Mouse (Mus musculus) lung, postnatal 25 days (tissue): Measurements from ENCODE around the gene Pms1.
"Not testable (repeated sequence)": the region's sequence is repeated elsewhere in the genome, so short reads cannot be mapped to it uniquely, and the experiment has no call there.

ENCODE experiments used
- DNase-seq: peaks from one replicate; pipeline ENCODE4 v3.0.0; 2022; ENCODE audit warnings: low spot score

Gene Pms1

DNA sequence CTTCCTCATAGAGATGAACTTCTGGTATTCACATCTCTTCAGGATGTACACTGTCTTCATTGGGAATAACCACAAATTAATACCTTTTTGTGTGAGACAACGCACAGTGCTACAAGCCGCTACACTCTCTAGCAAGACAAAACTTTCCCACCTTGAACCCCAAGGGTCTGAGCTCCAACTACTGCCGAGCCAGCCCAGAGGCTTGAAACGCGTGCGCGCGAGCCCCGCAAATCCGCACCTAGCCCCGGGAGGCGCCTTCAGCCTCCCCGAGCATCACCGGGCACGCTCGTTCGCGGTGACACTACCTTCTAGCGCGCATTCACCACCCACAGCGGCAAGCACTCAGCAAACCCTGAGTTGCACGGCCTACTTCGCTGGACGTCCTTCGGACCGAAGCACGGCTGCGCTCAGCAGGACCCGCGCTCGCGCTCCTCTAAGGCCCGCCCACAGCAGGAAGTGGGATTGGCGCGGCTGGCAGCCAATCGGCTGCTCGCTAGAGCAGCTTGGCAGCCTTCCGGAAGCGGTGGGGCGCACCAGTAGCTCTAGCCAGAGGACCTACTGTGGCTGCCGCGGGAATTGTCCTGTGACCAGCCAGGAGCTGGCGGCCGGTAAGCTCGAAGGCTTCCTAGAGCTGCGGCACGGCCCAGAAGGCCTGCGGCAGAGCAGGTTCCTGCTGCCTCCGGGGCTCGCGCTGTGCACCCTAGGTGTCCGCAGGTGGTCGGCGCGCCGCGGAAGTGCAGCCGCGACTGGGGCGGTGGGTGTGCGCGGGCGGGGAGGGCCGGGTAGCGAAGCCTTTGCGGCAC lies at the start of gene Pms1, which contains the start of the genes Ormdl1 and Gm28778:
Pms1 (minus strand) TSS at position 438 of the 803 bp plus-strand sequence.
Ormdl1 (plus strand) TSS at position 515 of the 803 bp plus-strand sequence.
Gm28778 (plus strand) TSS at position 531 of the 803 bp plus-strand sequence.
- DNase-seq = peak; percentile 95

DNA sequence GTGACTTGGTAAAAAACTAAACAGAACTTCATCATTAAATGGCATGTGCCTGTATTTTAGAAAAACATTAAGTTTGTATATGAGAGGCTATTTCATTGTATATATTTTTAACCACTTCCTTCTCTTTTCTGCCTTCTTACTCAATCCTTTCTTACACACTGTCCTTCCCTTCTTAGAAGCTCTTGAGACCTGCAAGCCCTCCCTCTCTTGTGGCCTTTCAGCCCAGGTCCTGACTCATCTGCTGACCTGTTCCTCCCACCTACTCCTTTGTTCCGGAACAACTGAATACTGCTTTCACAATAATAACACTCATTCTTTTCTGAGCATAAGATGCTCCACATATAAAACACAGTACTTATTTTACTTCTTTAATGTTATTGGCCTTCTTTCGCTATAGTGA lies 44.3 kb upstream of the Pms1 start:
- no peak for DNase-seq

DNA sequence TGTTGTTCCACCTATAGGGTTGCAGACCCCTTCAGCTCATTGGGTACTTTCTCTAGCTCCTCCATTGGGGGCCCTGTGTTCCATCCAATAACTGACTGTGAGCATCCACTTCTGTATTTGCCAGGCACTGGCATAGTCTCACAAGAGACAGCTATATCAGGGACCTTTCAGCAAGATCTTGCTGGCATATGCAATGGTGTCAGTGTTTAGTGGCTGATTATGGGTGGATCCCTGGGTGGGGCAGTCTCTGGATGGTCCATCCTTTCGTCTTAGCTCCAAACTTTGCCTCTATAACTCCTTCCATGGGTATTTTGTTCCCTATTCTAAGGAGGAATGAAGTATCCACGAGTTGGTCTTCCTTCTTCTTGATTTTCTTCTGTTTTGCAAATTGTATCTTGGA lies 40.6 kb upstream of the Pms1 start:
- not testable (repeated sequence) for DNase-seq

DNA sequence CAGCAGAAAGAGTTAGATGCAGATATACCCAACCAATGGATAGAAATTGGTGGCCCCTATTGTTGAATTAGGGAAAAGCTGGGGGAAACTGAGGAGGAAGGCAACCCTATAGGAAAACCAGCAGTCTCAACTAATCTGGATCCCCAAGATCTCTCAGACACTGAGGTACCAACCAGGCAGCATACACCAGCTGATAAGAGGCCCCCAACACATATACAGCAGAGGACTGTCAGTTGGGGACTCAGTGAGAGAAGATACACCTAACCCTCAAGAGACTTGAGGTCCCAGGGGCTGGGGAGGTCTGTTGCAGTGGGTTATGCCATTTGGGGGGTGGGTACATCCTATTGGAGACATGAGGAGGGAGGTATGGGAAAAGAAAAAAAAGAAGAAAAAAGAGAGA lies 38.6 kb upstream of the Pms1 start:
- no peak for DNase-seq

DNA sequence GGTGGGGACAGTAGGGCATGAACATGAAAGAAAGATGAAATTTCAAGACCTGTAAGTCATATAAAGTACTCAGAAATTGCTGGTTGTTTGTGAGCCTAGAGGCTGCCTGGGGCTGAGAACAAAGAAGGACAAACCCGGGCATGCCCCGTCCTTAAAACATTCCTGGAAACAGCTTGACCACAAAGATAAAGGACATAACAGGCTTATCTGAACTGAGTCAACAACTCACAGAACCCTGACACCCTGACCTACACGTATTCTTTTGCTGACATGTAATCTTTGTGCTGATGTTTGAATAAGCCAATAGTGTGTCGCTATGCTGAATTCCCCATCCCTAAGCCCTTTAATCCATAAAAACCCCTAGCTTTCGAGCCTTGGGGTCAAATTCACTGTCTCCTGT lies 36.7 kb upstream of the Pms1 start:
- not testable (repeated sequence) for DNase-seq

DNA sequence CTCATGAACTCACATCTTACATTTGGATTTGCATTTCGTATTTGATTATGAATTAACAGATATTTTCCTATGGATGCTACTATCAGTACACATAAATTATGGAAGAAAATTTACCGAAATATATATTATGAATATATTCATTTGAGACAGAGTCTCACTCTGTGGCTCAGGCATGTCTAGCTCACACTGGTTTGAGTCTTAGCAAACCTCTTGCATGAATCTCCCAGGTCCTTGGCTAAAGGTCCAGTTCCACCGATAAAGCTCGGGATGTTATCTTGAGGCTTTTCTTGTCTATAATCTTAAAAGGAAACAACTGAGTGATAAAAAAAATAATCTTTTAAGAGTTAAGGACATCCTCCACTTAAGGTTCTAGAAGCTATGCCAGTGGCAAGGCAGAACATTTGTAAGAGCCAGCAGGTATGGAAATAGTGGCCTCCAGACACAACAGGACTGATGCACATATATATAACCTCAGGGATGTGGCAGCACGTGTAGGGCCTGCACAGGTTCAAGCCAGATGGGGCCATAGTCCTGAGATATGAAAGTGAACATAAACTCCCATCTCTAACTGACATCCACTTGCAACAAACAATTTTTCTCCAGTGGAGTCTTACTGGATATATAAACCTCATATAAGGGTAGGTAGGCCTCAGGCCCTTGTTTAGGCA lies 28.1 kb upstream of the Pms1 start:
- no peak for DNase-seq

DNA sequence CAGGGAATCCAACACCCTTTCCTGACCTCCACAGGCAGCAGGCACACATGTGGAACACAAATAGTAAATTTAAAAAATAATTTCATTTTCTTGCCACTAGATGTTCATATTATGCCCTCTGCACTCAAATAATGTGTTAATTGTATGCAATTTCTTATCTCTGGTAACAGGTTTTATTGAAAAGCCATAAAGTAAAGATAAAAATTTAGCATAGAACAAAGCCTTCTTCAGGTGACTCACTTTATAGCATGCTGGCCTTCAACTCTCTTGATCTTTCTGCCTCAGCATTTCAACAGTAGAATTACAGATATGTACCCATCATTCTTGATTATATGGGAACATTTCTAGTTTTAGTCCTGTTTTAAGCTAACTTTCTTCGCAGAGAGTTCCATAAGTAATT lies 27.5 kb upstream of the Pms1 start:
- DNase-seq = no peak

DNA sequence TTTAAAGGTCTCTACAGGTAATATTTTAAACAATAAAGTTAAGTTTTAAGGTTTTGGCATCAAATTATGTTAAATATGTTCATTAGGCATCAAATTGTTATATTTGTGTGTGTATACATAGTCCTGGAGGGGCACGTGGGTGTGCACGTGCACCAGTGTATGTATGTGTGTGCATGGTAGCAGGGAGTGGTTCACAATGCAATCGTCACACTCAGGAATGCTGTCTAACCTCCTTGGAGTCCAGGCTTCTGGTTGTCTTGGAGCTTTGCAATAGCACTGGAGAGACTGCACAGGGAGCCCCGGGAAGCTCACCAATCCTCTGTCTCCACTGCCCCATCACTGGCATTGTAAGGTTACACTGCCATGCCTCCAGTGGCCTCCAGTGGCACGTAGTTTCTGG lies 26.4 kb upstream of the Pms1 start:
- no peak for DNase-seq

DNA sequence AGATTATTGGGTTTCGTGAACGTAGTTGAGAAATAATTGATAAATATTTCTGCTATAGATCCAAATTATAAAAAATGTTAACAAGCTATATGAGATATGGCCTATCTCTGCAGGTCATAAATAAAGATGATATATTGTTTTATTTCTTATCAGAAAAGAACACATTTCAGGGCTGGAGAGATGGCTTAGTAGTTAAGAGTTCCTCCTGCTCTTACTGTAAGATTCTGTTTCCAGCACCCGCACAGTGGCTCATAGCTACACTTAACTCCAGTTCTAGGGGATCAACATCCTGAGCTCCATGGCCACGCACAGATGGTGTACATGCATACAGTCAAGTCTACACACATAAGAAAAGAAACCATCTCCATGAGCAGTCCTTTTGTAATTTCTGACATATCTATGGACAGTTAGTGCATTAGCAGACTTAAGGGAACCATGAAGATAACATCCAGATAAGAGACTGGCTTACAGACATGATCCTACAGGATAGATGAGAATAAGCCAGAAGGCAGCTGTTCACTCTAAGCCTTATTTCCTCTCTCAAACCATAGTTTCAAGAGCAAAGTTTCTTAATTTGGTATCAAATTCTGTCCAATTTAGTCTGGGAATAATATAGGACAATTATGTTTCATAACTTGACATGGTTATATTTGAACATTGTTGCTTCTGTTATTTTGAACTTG lies 25.0 kb upstream of the Pms1 start:
- no peak for DNase-seq

DNA sequence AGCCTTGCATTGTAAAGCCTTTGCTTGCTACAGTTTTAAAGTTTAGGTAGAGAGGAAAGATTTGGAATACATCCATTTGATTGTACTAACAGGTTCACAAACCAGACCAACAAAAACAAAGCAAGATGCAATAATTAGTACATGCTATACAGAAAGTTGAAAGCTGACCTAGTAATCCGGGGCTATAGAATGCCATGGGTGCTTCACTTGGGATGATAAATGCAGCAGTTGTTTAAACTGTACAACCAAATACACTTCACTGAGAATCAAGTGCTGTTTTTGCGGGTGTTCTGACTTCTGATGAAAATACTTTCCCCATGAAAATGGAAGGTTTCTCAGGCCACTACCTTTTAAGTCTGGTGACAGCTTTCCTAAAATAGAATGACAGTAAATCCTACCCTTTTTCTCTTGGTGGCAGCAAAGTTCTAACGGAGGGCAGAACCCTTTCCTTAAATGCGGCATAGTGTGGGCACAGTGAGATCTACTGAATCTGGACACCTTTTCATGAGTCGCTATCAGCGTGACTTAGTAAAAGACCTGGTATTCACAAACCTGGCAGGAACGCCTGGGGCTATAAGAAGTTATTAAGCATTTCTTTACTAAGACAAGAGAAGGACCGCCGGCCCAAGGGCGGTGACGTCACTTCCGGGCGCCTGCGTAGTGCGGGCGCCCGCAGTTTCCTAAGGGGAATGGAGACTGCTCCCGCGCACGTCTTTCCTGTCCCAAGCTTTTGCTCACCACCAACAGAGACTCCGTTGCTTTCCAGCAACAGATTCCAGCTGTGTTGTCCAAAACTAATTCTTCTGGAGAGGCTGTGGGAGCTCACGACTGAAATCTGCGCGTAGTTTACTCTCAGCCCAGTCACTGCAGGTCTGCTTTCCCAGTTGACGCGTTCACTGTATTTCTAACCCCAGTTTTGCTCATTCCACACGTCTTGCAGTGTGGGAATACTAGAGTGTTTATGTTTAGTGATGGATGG lies 16.5 kb upstream of the Pms1 start, which contains the start of gene Osgepl1:
Osgepl1 (plus strand) TSS at position 636 of the 979 bp plus-strand sequence.
- DNase-seq = peak; percentile 83

DNA sequence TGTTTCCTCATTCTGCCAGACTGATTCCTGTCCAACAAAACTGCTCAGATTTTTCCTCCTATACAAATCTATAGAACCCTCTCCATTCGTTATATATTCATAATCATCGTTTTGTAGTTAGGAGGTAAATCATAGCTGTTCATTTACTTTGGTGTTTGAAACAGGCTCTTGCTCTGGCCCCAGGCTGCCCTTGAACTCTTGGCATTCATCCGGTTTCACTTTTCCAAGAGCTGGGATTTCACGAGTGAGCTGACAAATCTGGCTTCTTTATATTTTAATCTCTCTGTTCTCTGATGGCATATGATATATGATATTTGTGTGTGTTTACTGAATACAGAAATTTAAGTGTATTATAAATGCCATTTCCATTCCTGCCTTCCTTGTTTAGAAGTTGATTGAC lies 3.7 kb upstream of the Pms1 start:
- DNase-seq = no peak

DNA sequence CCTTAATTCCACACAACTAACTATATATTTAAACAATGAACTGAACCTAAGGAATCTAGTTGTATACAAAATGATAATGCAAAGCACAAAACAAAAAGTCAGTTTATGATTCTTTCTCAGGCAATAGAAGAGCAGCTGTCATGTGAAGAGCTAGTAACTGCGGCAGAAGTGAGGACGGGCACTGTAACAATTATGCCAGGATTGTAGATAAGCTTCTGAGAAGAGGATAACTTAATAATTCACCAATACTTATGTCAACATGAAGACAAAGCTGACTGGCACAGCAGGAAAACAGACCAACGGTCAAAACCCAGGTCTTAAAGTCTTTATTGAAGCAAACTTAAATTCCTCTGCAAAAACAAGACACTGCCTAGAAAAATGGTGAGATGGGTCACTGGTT lies 5.6 kb downstream of the Pms1 start:
- no peak for DNase-seq

DNA sequence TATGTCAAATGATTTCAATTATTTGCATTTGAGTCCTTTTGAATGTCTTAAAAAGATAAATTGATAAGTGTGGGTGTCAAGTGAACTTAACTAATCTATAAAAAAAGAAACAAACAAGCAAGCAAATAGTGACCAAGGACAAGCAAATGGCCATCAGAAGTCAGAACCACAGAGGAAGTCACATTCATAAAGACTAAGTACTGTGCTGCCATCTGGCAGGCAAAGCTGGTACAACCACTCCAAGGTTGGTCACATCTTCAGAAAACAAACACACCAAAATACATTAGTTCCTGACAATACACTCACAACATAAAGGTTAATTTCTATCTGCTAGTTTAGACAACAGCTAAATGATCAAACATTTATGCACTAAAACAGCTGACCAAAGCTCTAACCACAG lies 24.2 kb downstream of the Pms1 start:
- no peak for DNase-seq

DNA sequence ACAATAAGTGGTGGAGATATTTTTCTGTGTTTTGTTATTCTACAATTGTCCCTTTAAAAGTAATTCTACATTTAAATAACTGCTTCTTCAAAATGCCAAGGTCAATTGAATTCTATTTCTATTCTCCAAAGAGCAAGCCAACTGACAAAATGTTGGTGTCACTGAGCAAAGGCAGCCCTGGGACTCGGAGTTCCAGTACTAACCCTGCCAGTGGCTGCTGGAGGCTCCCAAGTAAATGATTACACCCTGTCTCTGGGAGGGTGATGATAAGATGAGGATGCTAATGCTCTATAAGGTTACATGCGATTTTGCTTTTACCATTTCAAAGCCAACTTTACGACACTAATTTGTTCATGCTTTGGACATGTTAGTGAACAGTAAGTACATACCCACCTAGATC lies 26.9 kb downstream of the Pms1 start:
- DNase-seq = no peak

DNA sequence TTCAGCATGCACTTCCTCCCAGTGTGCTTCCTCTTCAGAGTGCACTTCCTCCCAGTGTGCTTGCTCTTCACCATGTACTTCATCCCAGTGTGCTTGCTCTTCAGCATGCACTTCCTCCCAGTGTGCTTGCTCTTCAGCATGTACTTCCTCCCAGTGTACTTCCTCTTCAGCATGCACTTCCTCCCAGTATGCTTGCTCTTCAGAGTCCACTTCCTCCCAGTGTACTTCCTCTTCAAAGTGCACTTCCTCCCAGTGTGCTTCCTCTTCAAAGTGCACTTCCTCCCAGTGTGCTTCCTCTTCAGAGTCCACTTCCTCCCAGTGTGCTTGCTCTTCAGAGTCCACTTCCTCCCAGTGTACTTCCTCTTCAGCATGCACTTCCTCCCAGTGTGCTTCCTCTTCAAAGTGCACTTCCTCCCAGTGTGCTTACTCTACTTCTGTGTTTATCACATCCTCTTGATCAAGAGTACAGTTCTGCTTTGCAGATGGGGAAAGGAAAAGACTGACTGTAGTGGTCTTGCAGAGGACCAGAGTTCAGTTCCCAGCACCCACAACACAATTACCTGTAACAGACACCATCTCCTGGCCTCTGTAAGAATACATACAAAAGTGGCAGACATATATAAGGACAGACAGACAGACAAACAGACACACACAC lies 31.7 kb downstream of the Pms1 start:
- not testable (repeated sequence) for DNase-seq

DNA sequence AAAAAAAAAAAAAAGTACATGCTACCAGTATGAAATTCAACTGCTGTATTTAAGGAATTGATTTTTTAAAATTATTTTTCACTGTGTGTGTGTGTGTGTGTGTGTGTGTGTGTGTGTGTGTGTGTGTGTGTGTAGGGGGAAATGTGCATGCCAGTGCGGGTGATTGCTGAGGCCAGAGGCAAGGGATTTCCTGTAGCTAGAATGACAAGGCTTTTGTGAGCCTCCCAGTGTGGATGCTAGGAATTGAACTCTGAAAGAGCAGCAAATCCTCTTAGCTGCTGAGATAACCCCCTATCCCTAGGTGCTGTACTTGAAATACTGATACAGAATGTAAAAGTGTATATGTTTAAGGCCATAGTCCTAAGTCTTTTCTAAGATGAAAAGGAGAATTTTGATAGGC lies 70.8 kb downstream of the Pms1 start:
- DNase-seq = no peak

DNA sequence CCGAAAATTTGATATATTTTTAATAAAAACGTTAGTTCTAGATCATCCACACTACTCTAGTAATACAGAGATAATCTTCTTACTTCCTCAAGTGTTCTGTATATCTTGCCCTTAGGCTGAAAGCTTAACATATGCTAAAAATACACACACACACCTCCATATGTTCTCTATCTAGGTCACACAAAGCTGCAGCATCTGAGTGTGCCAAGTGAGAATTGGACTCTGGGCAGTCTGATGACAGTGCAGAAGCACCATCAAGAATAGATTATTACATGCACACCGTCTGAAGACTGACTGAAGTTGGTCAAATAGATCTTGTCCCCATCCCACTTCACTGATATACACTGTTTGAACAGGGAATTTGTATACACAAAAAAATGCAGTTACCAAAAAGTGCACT lies 71.2 kb downstream of the Pms1 start:
- DNase-seq = no peak

DNA sequence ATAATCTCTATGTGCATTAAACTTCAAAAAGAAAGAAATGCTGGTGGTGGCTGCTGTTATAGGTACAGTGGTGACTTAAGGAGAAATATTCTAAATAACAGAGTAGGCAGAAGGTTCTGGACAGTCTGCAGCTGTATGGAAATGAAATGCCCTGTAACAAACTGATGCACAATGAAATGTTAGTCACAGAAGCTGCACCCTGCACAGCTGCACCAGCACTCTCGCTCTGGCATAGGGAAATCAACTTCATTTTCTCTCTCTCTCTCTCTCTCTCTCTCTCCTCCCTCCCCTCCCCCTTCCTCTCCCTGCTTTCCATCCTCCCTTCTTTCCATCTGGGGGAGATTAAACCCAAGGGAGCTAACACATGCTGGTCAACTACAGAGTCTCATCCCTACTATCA lies 72.0 kb downstream of the Pms1 start:
- no peak for DNase-seq

DNA sequence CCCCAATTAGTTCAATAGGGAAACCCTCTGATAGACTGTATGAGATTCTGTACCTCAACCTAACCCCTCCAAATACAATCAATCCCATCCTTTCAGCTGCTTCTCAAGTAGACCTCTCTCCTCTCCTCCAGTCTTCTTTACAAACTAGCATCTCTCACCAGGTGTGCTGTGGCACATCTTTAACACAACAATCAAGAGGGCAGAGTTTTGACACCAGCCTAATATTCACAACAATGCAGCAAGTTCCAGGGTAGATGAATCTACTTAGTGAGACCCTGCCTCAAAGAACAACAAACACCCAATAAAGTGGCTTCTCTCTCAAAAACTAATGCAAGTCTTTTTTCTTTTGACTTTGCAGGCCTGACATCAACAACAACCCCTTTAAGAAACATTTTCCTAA lies 86.7 kb downstream of the Pms1 start:
- no peak for DNase-seq

DNA sequence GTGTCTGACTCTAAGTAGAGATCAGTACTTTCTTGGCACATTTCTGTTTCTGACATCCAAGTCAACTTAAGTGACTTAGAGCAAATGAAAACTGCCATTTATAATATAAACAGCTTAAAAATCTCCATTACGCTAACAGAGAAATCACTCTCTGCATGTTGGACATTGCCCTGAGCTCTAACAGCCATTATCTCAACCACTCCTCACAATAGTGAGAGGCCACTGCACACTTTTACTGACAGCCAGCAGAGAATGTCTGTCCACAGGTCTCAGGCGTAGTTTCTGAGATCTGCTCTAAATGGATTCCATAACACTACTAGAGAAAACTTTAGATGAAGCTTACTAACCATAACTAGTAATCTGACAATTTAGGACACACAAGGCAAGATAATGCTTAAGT lies 92.9 kb downstream of the Pms1 start:
- no peak for DNase-seq

DNA sequence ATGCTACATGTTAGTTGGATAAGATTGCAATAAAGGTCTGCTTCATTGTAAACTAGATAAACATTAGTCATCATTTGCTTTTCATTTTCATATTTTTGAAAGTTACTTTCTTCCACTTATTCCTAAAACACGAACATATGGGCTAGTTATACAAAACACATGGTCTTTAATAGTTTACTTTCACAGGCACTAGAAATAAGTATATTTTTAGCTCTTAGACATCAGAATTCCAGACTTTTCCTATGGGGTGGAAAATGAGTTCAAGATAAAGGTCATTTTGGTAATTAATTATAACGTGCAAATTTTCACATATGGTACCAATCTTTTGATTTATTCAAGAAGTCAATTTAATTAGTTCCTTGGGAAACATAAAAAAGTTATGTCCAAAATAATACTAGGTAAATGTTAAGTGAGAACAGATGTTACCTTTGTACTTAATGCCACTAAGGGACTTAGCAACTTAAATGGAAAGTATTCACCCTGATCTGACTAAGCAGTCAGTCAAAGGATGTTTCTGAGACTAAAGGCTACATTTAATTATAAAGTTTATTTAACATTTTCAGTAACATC lies 95.1 kb downstream of the Pms1 start:
- DNase-seq = no peak
